Mouse (Mus musculus): ENCODE results near the gene Prok1. TPM values are rescaled to one million over a fixed set of nuclear protein-coding genes. Genes with fewer than 3 reads are reported as not detected.

Prok1 gene
- polyA plus RNA-seq, 1 experiment = not detected

- no peak overlapping the region for H3ac ChIP-seq (ENCODE audit: control insufficient read depth, insufficient read length, low read depth)
- no peak overlapping the region for H3K4me3 ChIP-seq (ENCODE audit: insufficient read depth, poor library complexity, severe bottlenecking)
- no peaks in the 10 kb centered on the region for H3K79me3 ChIP-seq (ENCODE audit: low read depth)
- TF ChIP-seq MYOD1 (IDR thresholded peaks at IDR 0.05; ENCODE audit: control insufficient read depth, insufficient read length, low read depth) = peak; percentile 19
- no peak for TF ChIP-seq CEBPB (IDR thresholded peaks at IDR 0.05; ENCODE audit: low read depth)
- H3K27me3 ChIP-seq (ENCODE audit: control insufficient read depth, insufficient read depth, insufficient read length) = no peaks in the 10 kb centered on the region
- no peaks in the 10 kb centered on the region for H3K79me2 ChIP-seq (ENCODE audit: control insufficient read depth, insufficient read depth)
- H3K36me3 ChIP-seq (ENCODE audit: control insufficient read depth, insufficient read depth) = no peaks in the 10 kb centered on the region
Measured at GRCm38 (mm10) chr3:107260956-107261850, 21.7 kb upstream of the Prok1 start.

GRCm38 (mm10) chr3:107257924-107258323, 18.4 kb upstream of the Prok1 start:
- no peak overlapping the region for H3K4me3 ChIP-seq (ENCODE audit: insufficient read depth, poor library complexity, severe bottlenecking)
- TF ChIP-seq FOSL1 (IDR thresholded peaks at IDR 0.05; ENCODE audit: insufficient read depth, low read length, poor library complexity, severe bottlenecking) (no peak), MYOG (IDR thresholded peaks at IDR 0.05; ENCODE audit: control insufficient read depth, extremely low read depth, insufficient read length) (no peak), USF1 (IDR thresholded peaks at IDR 0.05; ENCODE audit: low read depth) (no peak), CTCF (IDR thresholded peaks at IDR 0.05; ENCODE audit: control insufficient read depth, insufficient read depth, insufficient read length) (no peak), MAX (IDR thresholded peaks at IDR 0.05) (no peak), CEBPB (IDR thresholded peaks at IDR 0.05; ENCODE audit: low read depth) (no peak), MYOD1 (IDR thresholded peaks at IDR 0.05; ENCODE audit: control insufficient read depth, insufficient read length, low read depth) (no peak)
- H3ac ChIP-seq (ENCODE audit: control insufficient read depth, insufficient read length, low read depth) = no peak overlapping the region
- no peaks in the 10 kb centered on the region for H3K79me3 ChIP-seq (ENCODE audit: low read depth)
- no peaks in the 10 kb centered on the region for H3K79me2 ChIP-seq (ENCODE audit: control insufficient read depth, insufficient read depth)
- H3K27me3 ChIP-seq (ENCODE audit: control insufficient read depth, insufficient read depth, insufficient read length) = no peaks in the 10 kb centered on the region
- no peaks in the 10 kb centered on the region for H3K36me3 ChIP-seq (ENCODE audit: control insufficient read depth, insufficient read depth)

GRCm38 (mm10) chr3:107256724-107257123, 17.2 kb upstream of the Prok1 start:
- H3K36me3 ChIP-seq (ENCODE audit: control insufficient read depth, insufficient read depth) = no peaks in the 10 kb centered on the region
- no peaks in the 10 kb centered on the region for H3K27me3 ChIP-seq (ENCODE audit: control insufficient read depth, insufficient read depth, insufficient read length)
- no peaks in the 10 kb centered on the region for H3K79me2 ChIP-seq (ENCODE audit: control insufficient read depth, insufficient read depth)
- no peaks in the 10 kb centered on the region for H3K79me3 ChIP-seq (ENCODE audit: low read depth)
- no peak for TF ChIP-seq CTCF (IDR thresholded peaks at IDR 0.05; ENCODE audit: control insufficient read depth, insufficient read depth, insufficient read length)
- TF ChIP-seq USF1 (IDR thresholded peaks at IDR 0.05; ENCODE audit: low read depth) = no peak
- TF ChIP-seq FOSL1 (IDR thresholded peaks at IDR 0.05; ENCODE audit: insufficient read depth, low read length, poor library complexity, severe bottlenecking) = no peak
- TF ChIP-seq MAX (IDR thresholded peaks at IDR 0.05) = no peak
- no peak for TF ChIP-seq CEBPB (IDR thresholded peaks at IDR 0.05; ENCODE audit: low read depth)
- TF ChIP-seq MYOD1 (IDR thresholded peaks at IDR 0.05; ENCODE audit: control insufficient read depth, insufficient read length, low read depth) = no peak
- no peak for TF ChIP-seq MYOG (IDR thresholded peaks at IDR 0.05; ENCODE audit: control insufficient read depth, extremely low read depth, insufficient read length)
- no peak overlapping the region for H3K4me3 ChIP-seq (ENCODE audit: insufficient read depth, poor library complexity, severe bottlenecking)
- no peak overlapping the region for H3ac ChIP-seq (ENCODE audit: control insufficient read depth, insufficient read length, low read depth)

- no peaks in the 10 kb centered on the region for H3K79me3 ChIP-seq (ENCODE audit: low read depth)
- H3K79me2 ChIP-seq (ENCODE audit: control insufficient read depth, insufficient read depth) = no peaks in the 10 kb centered on the region
- H3K36me3 ChIP-seq (ENCODE audit: control insufficient read depth, insufficient read depth) = no peaks in the 10 kb centered on the region
- no peak overlapping the region for H3K4me3 ChIP-seq (ENCODE audit: insufficient read depth, poor library complexity, severe bottlenecking)
- H3ac ChIP-seq (ENCODE audit: control insufficient read depth, insufficient read length, low read depth) = no peak overlapping the region
- TF ChIP-seq MYOG (IDR thresholded peaks at IDR 0.05; ENCODE audit: control insufficient read depth, extremely low read depth, insufficient read length) (no peak), CEBPB (IDR thresholded peaks at IDR 0.05; ENCODE audit: low read depth) (no peak), CTCF (IDR thresholded peaks at IDR 0.05; ENCODE audit: control insufficient read depth, insufficient read depth, insufficient read length) (no peak), USF1 (IDR thresholded peaks at IDR 0.05; ENCODE audit: low read depth) (no peak), MAX (IDR thresholded peaks at IDR 0.05) (no peak), FOSL1 (IDR thresholded peaks at IDR 0.05; ENCODE audit: insufficient read depth, low read length, poor library complexity, severe bottlenecking) (no peak), MYOD1 (IDR thresholded peaks at IDR 0.05; ENCODE audit: control insufficient read depth, insufficient read length, low read depth) (no peak)
- H3K27me3 ChIP-seq (ENCODE audit: control insufficient read depth, insufficient read depth, insufficient read length) = no peaks in the 10 kb centered on the region
Measured at GRCm38 (mm10) chr3:107255992-107256391, 16.5 kb upstream of the Prok1 start.

- Histone ChIP-seq H3ac (ENCODE audit: control insufficient read depth, insufficient read length, low read depth) (no peak overlapping the region), H3K79me2 (ENCODE audit: control insufficient read depth, insufficient read depth) (no peaks in the 10 kb centered on the region), H3K27me3 (ENCODE audit: control insufficient read depth, insufficient read depth, insufficient read length) (no peaks in the 10 kb centered on the region), H3K4me3 (ENCODE audit: insufficient read depth, poor library complexity, severe bottlenecking) (no peak overlapping the region), H3K36me3 (ENCODE audit: control insufficient read depth, insufficient read depth) (no peaks in the 10 kb centered on the region), H3K79me3 (ENCODE audit: low read depth) (no peaks in the 10 kb centered on the region)
- no peak for TF ChIP-seq USF1 (IDR thresholded peaks at IDR 0.05; ENCODE audit: low read depth)
- no peak for TF ChIP-seq MAX (IDR thresholded peaks at IDR 0.05)
- no peak for TF ChIP-seq MYOD1 (IDR thresholded peaks at IDR 0.05; ENCODE audit: control insufficient read depth, insufficient read length, low read depth)
- no peak for TF ChIP-seq CEBPB (IDR thresholded peaks at IDR 0.05; ENCODE audit: low read depth)
- TF ChIP-seq MYOG (IDR thresholded peaks at IDR 0.05; ENCODE audit: control insufficient read depth, extremely low read depth, insufficient read length) = no peak
- TF ChIP-seq CTCF (IDR thresholded peaks at IDR 0.05; ENCODE audit: control insufficient read depth, insufficient read depth, insufficient read length) = no peak
- TF ChIP-seq FOSL1 (IDR thresholded peaks at IDR 0.05; ENCODE audit: insufficient read depth, low read length, poor library complexity, severe bottlenecking) = no peak
Measured at GRCm38 (mm10) chr3:107253925-107254324, 14.4 kb upstream of the Prok1 start.

Measured in C2C12 (cell line).